Mouse (Mus musculus) testis, postnatal 10 days (tissue): ENCODE data around the gene Cit.

Experiments
- DNase-seq: peaks from one replicate; pipeline ENCODE4 v3.0.0; 2021; ENCODE audit warnings: low spot score

The Cit gene

GRCm38 (mm10) chr5:116039706-116040105, 194.6 kb downstream of the Cit start:
- DNase-seq = no peak

- no peak for DNase-seq
Observed at GRCm38 (mm10) chr5:116042241-116042640, 197.2 kb downstream of the Cit start.

GRCm38 (mm10) chr5:116045581-116045980, 200.5 kb downstream of the Cit start:
- no peak for DNase-seq

- DNase-seq = no peak
Observed at GRCm38 (mm10) chr5:116046246-116046645, 201.2 kb downstream of the Cit start.

- DNase-seq = no peak
Observed at GRCm38 (mm10) chr5:116048321-116048720, 203.2 kb downstream of the Cit start.

- no peak for DNase-seq
Observed at GRCm38 (mm10) chr5:116049821-116050220, 204.7 kb downstream of the Cit start.

- no peak for DNase-seq
Observed at GRCm38 (mm10) chr5:116052171-116052570, 207.1 kb downstream of the Cit start.

GRCm38 (mm10) chr5:116052826-116053225, 207.7 kb downstream of the Cit start:
- no peak for DNase-seq
